Mouse (Mus musculus): ENCODE results near the gene 2310057N15Rik.
A peak's percentile ranks its signal among the peaks of the same experiment; 100 is the strongest.
"Not testable (repeated sequence)": the region's sequence is repeated elsewhere in the genome, so short reads cannot be mapped to it uniquely, and the experiment has no call there.

The 2310057N15Rik gene

GRCm38 (mm10) chr16:88774106-88774505 lies at the start of gene 2310057N15Rik:
2310057N15Rik (minus strand) TSS chr16:88774206.
- DNase-seq (ENCODE audit: low read depth, low spot score) = no peak

GRCm38 (mm10) chr16:88823736-88824135 lies 49.7 kb upstream of the 2310057N15Rik start:
- peak; percentile 57 for DNase-seq (ENCODE audit: low read depth, low spot score)

GRCm38 (mm10) chr16:88820066-88820465 lies 46.1 kb upstream of the 2310057N15Rik start, which contains the start of gene Krtap15:
Krtap15 (plus strand) TSS chr16:88820215.
- DNase-seq (ENCODE audit: low read depth, low spot score) = no peak

- DNase-seq (ENCODE audit: low read depth, low spot score) = no peak
Observed at GRCm38 (mm10) chr16:88811827-88812226, 37.8 kb upstream of the 2310057N15Rik start, which contains the start of gene Gm20741. Gm20741 (minus strand) TSS chr16:88812220.

- DNase-seq (ENCODE audit: low read depth, low spot score) = no peak
Observed at GRCm38 (mm10) chr16:88786786-88787185, 12.8 kb upstream of the 2310057N15Rik start.

- DNase-seq (ENCODE audit: low read depth, low spot score) = no peak
Observed at GRCm38 (mm10) chr16:88777596-88777995, 3.6 kb upstream of the 2310057N15Rik start, which contains the start of gene Gm5965. Gm5965 (plus strand) TSS chr16:88777896.

- DNase-seq (ENCODE audit: low read depth, low spot score) = not testable (repeated sequence)
Observed at GRCm38 (mm10) chr16:88758547-88758946, 15.5 kb downstream of the 2310057N15Rik start, which contains the start of gene 2310034C09Rik. 2310034C09Rik (plus strand) TSS chr16:88758847.

- DNase-seq (ENCODE audit: low read depth, low spot score) = not testable (repeated sequence)
Observed at GRCm38 (mm10) chr16:88751535-88751934, 22.5 kb downstream of the 2310057N15Rik start, which contains the start of gene Krtap13. Krtap13 (minus strand) TSS chr16:88751635.

- no peak for DNase-seq (ENCODE audit: low read depth, low spot score)
Observed at GRCm38 (mm10) chr16:88747943-88748342, 26.1 kb downstream of the 2310057N15Rik start.

- DNase-seq (ENCODE audit: low read depth, low spot score) = no peak
Observed at GRCm38 (mm10) chr16:88744750-88745340, 29.2 kb downstream of the 2310057N15Rik start.

GRCm38 (mm10) chr16:88735391-88735790 lies 38.6 kb downstream of the 2310057N15Rik start:
- DNase-seq (ENCODE audit: low read depth, low spot score) = no peak

- DNase-seq (ENCODE audit: low read depth, low spot score) = no peak
Observed at GRCm38 (mm10) chr16:88728812-88729275, 45.2 kb downstream of the 2310057N15Rik start, which contains the start of gene Krtap13-1. Krtap13-1 (plus strand) TSS chr16:88728862.

Data from R1 (cell line).